Mouse (Mus musculus): ENCODE measurements at regions not wholly inside any gene's neighbourhood (a gene's known extent, or its start where the extent isn't known, plus 50 kb on each side); places are given as distances from the start of the nearest gene placed in this dataset.
"Not testable (repeated sequence)": the region's sequence is repeated elsewhere in the genome, so short reads cannot be mapped to it uniquely, and the experiment has no call there.

GRCm38 (mm10) chr9:43512806-43513205, 202.2 kb downstream of the Trim29 start:
- no peak for DNase-seq (ENCODE audit: low spot score in 2 of 2)

GRCm38 (mm10) chr9:43514731-43515458, 204.2 kb downstream of the Trim29 start:
- DNase-seq (ENCODE audit: low spot score in 2 of 2) = no peak

- DNase-seq (ENCODE audit: low spot score in 2 of 2) = no peak
Observed at GRCm38 (mm10) chr9:43520931-43521330, 210.3 kb downstream of the Trim29 start.

GRCm38 (mm10) chr9:43524947-43525565, 214.4 kb downstream of the Trim29 start:
- no peak for DNase-seq (ENCODE audit: low spot score in 2 of 2)

- no peak for DNase-seq (ENCODE audit: low spot score in 2 of 2)
Observed at GRCm38 (mm10) chr9:43532187-43532586, 211.6 kb upstream of the Nectin1 start.

GRCm38 (mm10) chr9:43535967-43536366, 207.8 kb upstream of the Nectin1 start:
- DNase-seq (ENCODE audit: low spot score in 2 of 2) = no peak

GRCm38 (mm10) chr9:43537121-43537520, 206.7 kb upstream of the Nectin1 start:
- DNase-seq (ENCODE audit: low spot score in 2 of 2) = no peak

GRCm38 (mm10) chr9:43540131-43540530, 203.7 kb upstream of the Nectin1 start:
- DNase-seq (ENCODE audit: low spot score in 2 of 2) = no peak

GRCm38 (mm10) chr9:43541234-43541633, 202.6 kb upstream of the Nectin1 start:
- DNase-seq (ENCODE audit: low spot score in 2 of 2) = no peak

GRCm38 (mm10) chr9:43542077-43542654, 201.6 kb upstream of the Nectin1 start:
- no peak for DNase-seq (ENCODE audit: low spot score in 2 of 2)

- DNase-seq (ENCODE audit: low spot score in 2 of 2) = no peak
Observed at GRCm38 (mm10) chr9:43545081-43545565, 198.7 kb upstream of the Nectin1 start.

- no peak for DNase-seq (ENCODE audit: low spot score in 2 of 2)
Observed at GRCm38 (mm10) chr9:43548883-43549282, 194.9 kb upstream of the Nectin1 start.

- DNase-seq (ENCODE audit: low spot score in 2 of 2) = no peak
Observed at GRCm38 (mm10) chr9:43549293-43549692, 194.5 kb upstream of the Nectin1 start.

GRCm38 (mm10) chr9:43552758-43553157, 191.0 kb upstream of the Nectin1 start:
- not testable (repeated sequence) for DNase-seq (ENCODE audit: low spot score in 2 of 2)

- no peak for DNase-seq (ENCODE audit: low spot score in 2 of 2)
Observed at GRCm38 (mm10) chr9:43562016-43562415, 181.8 kb upstream of the Nectin1 start.

GRCm38 (mm10) chr9:43564239-43564906, 179.4 kb upstream of the Nectin1 start:
- no peak for DNase-seq (ENCODE audit: low spot score in 2 of 2)

- no peak for DNase-seq (ENCODE audit: low spot score in 2 of 2)
Observed at GRCm38 (mm10) chr9:43568851-43569250, 174.9 kb upstream of the Nectin1 start.

GRCm38 (mm10) chr9:43571086-43571485, 172.7 kb upstream of the Nectin1 start:
- DNase-seq (ENCODE audit: low spot score in 2 of 2) = no peak

GRCm38 (mm10) chr9:43575659-43576058, 168.1 kb upstream of the Nectin1 start:
- no peak for DNase-seq (ENCODE audit: low spot score in 2 of 2)

GRCm38 (mm10) chr9:43580653-43581052, 163.1 kb upstream of the Nectin1 start:
- no peak for DNase-seq (ENCODE audit: low spot score in 2 of 2)

GRCm38 (mm10) chr9:43585616-43586015, 158.2 kb upstream of the Nectin1 start:
- peak in 1 of 2 experiments; percentile 26 for DNase-seq (ENCODE audit: low spot score in 2 of 2)

- no peak for DNase-seq (ENCODE audit: low spot score in 2 of 2)
Observed at GRCm38 (mm10) chr9:43593236-43593635, 150.5 kb upstream of the Nectin1 start.

Measured in gastrocnemius, postnatal 4 days (tissue).